Mouse (Mus musculus) layer of hippocampus, postnatal 10 days (tissue): ENCODE measurements around the gene Bcl9l. TPM values are rescaled to one million over a fixed set of nuclear protein-coding genes. Genes with fewer than 3 reads are reported as not detected.

Experiments used
- DNase-seq, 2 experiments: peaks; one replicate each; pipeline ENCODE4 v3.0.0; 2021; ENCODE audit warnings: low spot score in 2 of 2
- total RNA-seq, 2 experiments: library from RNA; stranded (reverse); gene quantifications; 2 replicates each; pipeline ENCODE4 v1.2.3; 2021

The Bcl9l gene
- total RNA-seq, 2 experiments from 2014 or later: 91.2 to 97.7 TPM

DNA sequence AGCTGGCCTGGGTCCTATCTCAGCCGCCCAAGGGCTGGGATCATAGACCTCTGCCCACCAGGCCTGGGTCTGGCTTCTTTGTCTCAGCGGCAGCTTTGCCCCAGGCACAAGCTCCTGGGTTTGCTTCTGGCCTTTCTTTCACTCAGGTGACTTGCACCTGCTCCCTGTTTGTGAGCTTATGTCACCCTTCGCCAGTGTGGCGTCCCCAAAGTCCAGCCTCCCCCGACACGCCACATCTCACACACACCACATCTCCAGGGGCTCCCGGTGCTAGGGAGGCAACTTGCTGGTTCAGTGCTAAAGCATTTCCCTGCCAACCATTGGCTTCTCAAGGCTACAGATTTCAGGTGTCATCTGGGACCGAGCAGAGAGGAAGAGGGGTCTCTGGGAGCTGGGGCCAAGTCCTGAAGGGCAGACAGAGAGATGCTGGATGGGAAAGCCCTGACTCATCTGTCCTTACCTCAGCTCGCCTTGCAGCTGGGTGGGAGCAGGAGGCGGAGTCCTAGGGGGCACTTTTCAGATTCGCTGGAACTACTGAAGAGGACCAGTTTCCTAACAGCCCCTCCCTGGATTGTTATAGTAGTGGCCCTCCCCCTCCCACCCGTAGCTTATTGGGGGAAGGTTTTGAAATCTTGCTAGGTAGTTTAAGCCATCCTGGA lies 14.3 kb downstream of the Bcl9l start:
- peak in 1 of 2 experiments; percentile 11 for DNase-seq

DNA sequence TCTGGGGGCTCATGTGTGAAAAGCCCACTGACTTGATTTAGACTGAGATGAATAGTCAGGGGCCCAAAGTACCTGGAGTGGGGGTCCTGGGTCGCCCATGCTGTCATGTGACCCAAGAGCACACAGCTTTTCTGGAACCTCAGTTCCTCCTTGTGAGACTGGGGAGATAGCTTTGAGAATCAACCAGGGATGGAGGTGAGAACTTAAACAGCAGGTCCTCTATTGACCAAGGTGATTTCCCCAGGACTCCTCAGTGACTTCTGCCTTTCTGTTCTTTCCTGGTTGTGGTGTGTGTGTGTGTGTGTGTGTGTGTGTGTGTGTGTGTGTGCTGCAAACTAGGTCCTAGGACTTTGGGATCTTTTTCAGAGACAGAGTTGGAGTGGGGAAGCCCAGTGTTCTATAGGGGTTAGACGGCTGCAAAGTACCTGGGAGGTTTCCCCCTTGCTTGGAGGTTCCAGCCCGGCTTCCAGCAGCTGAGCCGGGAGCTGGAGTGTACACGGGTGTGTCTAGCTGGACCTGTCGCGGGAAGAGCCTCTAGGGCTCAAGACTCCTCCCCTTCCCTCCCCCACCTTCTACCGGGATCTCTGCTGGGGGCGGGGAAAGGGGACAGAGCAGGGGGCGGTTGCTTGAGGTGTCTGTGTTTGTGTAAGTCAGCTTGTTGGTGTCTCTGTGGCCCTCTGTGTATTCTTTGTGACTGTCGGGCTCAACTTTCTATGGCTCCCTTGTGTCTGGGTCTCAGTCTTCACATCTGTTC lies 15.2 kb downstream of the Bcl9l start:
- no peak for DNase-seq

DNA sequence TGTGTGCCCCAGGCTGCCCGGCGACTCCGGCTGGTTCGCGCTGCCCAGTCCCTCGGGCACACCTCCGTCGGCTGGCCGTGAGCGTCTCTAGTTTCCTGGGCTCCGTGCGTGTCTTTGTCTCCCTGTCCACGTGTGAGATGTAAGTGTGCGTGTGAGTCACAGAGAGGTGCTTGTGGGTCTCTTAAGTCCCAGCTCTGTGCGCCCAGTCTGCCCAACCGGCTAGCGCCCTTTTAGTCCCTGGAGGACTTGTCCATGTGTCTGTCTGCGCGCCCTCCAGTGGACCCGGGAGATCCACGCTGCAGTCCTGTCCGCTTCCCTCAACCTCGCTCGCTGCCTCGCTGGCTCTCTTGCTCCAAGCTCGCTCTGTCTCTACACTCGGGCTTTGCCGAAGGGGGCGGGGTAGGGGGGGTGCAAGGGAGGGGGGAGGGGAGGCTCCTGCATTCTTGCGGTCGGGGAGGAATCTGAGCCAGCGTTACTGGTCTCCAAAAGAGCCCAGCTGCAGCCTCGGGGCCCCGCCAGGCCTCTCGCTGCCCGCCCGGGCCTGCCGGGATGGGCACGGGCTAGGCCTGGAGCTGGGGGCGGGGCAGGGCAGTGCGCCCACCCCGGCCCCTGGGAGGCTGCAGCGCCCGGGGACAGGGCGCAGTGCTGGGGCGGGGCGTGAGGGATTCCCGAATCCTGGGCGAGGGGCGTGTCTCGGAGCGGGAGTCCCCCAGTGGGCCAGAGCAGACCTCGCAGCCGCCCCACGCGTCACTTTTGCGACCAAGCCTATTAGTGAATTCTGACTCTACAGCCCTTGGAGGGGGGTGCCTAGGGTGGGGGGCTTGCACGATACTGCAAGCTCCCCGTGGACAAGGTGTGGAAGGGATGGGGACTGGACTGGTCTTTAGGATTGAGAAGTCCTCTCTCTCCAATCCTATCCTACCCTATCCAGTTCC lies 16.1 kb downstream of the Bcl9l start:
- peak; percentile 76 to 78 for DNase-seq

DNA sequence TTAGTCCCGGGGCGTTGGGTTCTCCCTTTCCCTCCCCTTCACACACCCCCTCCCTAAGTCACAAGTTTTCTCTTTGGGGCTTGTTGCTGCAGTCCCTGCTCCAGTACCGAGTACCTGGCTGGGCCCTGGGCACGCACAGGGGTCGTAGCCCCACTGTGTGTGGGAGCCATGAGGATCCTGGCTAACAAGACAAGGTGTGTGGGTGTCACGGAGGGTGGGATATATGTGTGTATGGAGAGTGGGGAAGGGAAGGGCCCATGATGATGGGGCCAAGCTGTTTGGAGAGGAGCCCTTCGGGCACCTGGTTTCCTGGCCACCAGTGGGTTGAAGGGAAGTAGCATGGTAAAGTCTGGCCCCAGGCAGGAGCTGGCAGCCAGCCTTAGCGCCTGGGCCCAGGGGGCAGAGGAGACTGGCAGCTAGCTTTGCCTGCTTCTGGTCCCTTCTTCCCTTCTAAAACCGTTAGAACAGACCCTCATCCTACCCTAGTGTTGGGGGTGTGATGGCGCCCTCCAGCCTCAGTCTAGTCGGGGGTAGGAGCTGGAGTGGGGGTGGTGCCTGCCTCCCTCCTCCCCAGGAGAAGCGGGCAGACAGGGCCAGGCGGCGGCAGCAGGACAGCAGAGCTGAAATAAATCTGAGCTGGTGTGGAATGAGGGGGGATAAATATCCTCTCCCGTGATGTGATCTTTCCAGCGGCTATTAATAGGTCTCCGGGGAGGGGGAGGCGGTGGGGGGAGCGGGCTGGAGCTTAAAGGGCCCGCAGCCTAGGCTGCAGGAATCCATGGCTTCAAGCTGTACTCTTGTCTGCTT lies 16.9 kb downstream of the Bcl9l start:
- no peak for DNase-seq

DNA sequence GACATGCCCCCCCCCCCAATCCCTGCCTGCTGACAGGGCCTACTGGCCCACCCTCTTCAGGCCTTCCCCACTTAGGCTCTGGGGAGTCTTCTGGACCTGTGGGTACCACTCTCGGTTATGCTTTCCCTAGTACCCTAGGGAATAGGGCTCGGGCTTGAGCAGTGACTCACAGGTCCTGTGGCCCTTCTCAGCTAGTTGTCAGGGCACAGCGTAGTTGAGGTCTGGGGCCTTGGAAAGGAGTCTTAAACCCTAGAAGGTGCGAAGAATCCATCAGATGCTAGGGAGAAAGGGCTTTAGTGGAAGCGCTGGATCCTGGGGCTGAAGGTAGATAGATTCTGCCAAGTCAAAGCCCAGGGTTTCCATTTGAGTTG lies 17.5 kb downstream of the Bcl9l start:
- DNase-seq: no peak

DNA sequence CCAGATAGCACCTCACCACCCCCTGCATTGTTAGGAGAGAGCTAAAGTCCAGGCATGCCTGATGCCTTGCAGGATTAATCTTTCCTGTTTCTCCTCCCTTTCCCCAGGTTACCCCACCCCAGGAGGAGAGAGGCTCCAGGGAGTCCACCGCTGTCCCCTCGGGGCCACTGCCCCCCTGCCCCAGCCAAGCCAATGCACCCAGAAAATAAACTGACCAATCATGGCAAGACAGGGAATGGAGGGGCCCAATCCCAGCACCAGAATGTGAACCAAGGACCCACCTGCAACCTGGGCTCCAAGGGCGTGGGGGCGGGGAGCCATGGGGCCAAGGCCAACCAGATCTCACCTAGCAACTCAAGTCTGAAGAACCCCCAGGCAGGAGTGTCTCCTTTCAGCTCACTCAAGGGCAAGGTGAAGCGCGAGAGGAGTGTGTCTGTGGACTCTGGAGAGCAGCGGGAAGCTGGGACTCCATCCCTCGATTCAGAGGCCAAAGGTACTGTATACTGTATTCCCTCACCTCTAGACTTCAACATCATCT lies 18.1 kb downstream of the Bcl9l start:
- no peak for DNase-seq

DNA sequence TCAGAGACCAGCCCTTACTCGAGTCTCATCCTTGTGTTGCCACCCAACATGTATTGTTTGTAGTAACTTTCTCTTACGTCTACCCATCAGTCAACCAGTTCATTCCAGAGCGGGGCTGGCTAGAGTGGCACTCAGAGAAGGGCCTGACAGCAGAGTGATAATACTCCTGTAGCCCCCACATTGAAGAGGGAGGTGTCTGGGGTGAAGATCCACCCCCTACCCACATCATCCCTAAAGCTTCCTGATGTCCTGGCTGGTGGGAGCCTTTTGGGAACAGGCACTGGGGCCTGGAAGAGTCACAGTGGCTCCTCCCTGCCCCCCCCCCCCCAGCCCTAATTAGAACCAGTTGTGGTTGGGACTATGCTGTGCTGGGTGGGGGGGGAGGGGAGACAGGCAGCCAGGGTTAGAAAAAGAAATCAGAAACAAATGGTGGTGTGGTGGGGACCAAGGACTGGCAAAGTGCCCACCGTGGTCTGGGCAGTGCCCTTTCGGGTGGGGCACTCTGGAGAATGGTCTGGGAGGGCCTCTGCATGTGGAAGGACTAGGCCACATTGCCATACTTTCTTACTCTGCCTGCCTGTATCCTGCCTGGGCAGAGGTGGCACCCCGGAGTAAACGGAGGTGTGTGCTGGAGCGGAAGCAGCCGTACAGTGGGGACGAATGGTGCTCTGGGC lies 18.7 kb downstream of the Bcl9l start:
- DNase-seq: no peak

DNA sequence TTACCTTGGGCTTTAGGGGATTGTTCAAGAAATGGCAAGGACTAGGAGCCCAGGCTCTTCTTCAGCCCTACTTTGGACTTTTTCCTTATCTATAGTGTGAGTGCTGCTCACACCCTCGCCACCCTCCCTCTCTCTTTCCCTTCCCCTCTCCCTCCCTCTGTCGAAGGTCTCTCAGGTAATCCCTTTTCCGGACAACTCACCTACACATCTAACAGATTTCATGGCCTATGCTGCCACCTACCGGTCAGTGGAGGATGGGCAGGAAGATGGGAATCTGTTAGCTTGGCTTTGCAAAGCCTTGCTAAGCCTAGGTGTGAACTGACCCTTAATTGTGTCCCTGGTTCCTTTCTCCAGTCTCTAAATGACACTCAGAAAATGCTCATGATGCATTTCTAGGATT lies 19.4 kb downstream of the Bcl9l start:
- DNase-seq: peak; percentile 86 to 87

DNA sequence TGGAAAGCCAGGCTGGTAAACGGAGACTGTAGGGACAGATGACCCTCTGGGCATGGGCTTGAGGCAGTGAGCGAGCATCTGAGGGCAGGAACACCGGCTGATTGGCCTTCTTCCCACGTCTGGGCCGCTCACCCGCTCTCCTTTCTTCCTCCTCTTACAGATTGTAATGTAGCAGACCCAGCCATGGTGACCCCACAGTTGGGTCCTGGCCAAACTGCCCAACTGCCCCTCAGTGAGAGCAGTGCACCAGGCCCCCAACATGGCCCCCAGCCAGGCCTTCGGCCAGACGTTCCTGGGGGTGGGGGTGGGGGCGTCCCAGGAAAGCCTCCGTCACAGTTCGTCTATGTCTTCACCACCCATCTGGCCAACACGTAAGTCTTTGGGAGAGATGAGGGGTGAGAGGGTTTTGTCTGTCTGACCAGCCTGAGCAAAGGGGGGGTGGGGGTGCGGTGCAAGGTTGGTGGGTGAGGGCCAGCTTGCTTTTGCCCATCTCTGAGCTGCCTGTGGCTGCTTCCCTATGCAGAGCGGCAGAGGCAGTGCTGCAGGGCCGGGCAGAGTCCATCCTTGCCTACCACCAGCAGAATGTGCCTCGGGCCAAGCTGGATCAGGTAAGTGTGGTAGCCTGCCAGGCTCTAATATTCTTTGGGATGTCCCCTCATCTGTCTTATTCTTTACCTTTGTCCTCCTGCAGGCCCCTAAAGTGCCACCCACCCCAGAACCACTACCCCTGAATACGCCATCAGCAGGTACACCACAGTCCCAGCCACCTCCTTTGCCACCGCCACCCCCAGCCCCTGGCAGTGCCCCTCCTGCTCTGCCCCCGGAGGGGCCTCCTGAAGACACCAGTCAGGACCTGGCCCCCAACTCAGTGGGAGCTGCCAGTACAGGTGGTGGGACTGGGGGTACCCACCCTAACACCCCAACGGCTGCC lies 22.5 kb downstream of the Bcl9l start:
- no peak for DNase-seq

DNA sequence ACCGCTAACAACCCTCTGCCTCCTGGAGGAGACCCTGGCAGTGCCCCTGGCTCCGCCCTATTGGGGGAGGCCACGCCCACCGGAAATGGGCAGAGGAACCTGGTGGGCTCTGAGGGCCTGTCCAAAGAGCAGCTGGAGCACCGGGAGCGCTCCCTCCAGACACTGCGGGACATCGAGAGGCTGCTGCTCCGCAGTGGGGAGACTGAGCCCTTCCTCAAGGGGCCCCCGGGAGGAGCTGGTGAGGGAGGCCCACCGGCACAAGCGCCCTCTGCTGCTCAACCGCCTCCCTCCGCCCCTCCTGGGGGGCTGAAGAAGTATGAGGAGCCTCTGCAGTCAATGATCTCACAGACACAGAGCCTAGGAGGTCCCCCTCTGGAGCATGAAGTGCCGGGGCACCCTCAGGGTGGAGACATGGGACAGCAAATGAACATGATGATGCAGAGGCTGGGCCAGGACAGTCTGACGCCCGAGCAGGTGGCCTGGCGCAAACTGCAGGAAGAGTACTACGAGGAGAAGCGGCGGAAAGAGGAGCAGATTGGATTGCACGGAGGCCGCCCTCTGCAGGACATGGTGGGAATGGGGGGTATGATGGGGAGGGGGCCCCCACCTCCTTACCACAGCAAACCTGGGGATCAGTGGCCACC lies 23.3 kb downstream of the Bcl9l start:
- no peak for DNase-seq

DNA sequence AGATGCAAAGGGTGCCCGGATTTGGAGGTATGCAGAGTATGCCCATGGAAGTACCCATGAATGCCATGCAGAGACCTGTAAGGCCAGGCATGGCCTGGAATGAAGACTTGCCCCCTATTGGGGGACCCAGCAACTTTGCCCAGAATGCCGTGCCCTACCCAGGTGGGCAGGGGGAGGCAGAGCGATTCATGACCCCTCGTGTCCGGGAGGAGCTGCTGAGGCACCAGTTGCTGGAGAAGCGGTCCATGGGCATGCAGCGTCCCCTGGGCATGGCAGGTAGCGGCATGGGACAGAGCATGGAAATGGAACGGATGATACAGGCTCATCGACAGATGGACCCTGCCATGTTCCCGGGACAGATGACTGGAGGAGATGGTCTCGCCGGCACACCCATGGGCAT lies 23.9 kb downstream of the Bcl9l start:
- no peak for DNase-seq

DNA sequence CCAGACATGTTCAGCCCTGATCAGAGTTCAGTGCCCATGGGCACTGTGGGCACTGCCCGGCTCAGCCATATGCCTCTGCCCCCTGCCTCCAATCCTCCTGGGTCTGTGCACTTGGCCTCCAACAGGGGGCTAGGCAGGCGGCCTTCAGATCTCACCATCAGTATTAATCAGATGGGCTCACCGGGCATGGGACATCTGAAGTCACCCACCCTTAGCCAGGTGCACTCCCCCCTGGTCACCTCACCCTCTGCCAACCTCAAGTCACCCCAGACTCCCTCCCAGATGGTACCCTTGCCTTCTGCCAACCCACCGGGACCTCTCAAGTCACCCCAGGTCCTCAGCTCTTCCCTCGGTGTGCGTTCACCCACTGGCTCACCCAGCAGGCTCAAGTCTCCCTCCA lies 24.7 kb downstream of the Bcl9l start:
- DNase-seq: no peak

DNA sequence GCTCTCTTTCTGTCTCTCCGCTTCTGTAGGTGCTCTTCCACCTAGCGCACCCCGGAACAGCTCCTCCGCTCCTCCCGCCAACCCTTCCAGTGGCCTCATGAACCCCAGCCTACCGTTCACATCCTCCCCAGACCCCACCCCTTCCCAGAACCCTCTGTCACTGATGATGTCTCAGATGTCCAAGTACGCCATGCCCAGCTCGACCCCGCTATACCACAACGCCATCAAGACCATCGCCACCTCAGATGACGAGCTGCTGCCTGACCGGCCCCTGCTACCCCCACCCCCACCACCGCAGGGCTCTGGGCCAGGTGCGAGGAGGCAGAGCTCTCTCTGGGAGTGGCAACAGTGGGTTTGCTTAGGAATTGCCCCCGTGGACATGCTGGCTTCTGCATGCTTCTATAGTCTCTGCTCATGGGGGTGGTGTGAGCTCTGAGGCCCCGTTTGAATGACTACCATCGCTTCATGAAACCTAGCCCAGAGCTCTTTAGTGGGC lies 25.5 kb downstream of the Bcl9l start:
- no peak for DNase-seq

DNA sequence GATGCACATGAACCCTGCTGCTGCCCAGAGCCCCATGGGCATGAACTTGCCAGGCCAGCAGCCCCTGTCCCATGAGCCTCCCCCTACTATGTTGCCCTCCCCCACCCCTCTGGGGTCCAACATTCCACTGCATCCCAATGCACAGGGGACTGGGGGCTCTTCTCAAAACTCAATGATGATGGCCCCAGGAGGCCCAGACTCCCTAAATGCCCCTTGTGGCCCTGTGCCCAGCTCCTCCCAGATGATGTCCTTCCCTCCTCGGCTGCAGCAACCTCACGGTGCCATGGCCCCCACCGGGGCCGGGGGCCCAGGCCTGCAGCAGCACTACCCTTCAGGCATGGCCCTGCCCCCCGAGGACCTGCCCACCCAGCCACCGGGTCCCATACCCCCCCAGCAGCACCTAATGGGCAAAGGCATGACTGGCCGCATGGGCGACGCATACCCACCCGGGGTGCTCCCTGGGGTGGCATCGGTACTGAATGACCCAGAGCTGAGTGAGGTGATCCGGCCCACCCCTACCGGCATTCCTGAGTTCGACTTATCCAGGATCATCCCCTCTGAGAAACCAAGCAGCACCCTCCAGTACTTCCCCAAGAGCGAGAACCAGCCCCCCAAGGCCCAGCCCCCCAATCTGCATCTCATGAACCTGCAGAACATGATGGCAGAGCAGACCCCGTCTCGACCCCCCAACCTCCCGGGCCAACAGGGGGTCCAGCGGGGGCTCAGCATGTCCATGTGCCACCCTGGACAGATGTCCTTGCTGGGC lies 26.3 kb downstream of the Bcl9l start:
- no peak for DNase-seq

DNA sequence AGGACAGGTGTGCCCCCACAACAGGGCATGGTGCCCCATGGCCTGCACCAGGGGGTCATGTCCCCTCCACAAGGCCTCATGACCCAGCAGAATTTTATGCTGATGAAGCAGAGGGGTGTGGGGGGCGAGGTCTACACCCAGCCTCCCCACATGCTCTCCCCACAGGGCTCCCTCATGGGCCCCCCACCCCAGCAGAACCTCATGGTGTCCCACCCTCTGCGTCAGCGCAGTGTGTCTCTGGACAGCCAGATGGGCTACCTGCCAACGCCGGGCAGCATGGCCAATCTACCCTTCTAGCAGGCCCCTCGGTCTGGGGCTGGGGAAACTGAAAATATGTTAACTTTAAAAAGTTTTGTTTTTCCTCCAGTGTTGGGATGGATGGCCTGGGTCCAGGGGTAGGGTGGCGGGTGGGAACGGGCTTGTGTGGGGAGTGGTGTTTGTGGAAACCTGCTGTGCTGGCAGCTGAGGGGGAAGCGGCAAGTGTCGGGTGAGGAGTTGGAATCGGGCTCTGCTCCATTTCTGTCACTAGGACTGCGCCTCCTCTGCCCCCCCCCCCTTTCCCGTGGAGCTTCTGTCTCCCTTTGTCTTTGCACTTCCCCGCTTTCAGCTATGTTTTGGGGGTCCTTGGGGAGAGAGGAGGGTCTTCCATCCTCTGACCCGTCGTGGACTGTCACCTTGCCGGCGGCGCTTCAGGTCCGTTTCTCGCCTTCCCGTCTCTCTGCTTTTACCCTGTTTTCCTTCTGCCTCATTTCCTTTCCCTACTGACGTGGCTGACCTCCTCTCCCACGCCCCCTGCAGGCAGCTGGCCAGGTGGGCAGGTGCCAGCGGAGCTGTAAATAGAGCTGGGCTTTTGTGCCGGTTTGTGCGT lies 27.1 kb downstream of the Bcl9l start:
- peak; percentile 84 to 85 for DNase-seq

DNA sequence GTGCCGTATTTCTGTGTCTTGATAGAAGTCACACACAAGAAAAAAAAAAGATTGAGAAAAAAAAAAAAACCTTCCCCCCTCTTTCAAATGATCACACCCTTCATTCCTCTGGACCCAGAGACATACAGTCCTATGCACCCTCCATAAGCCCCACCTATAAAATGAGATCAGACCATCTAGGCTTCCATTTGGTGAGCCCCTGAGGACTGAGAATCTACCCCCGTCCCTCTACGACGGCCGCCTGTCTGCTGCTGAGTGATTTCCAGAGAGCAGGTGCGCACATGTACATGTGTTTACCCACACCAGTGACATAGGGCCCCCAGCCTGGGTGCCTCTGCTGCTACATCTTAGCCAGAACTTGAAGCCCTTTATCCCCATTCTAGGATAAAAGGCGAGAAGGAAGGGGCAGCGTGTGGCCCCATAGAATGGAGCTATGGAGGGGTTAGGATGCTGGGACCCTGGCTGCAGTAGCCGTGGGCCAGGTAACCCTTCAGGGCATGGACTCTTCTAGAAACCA lies 27.8 kb downstream of the Bcl9l start:
- no peak for DNase-seq
